Mouse (Mus musculus): ENCODE data around the gene Klb.

- TF ChIP-seq MAZ (IDR thresholded peaks at IDR 0.05; ENCODE audit: low read depth, low read length) (no peak), CTCF (conservative IDR thresholded peaks at IDR 0.05 in 1 of 2, IDR thresholded peaks at IDR 0.05 in 1 of 2; ENCODE audit: low read depth in 2 of 2, low read length in 2 of 2) (no peak), EP300 (IDR thresholded peaks at IDR 0.05; ENCODE audit: low read length) (no peak)
Observed at GRCm38 (mm10) chr5:65348168-65348567, at the start of gene Klb.
